Mouse (Mus musculus): Measurements from ENCODE around the gene Lhpp. TPM values are rescaled to one million over a fixed set of nuclear protein-coding genes. Genes with fewer than 3 reads are reported as not detected.

The Lhpp gene
- polyA plus RNA-seq, 1 experiment from 2014 or later, result 24.5 TPM

DNA sequence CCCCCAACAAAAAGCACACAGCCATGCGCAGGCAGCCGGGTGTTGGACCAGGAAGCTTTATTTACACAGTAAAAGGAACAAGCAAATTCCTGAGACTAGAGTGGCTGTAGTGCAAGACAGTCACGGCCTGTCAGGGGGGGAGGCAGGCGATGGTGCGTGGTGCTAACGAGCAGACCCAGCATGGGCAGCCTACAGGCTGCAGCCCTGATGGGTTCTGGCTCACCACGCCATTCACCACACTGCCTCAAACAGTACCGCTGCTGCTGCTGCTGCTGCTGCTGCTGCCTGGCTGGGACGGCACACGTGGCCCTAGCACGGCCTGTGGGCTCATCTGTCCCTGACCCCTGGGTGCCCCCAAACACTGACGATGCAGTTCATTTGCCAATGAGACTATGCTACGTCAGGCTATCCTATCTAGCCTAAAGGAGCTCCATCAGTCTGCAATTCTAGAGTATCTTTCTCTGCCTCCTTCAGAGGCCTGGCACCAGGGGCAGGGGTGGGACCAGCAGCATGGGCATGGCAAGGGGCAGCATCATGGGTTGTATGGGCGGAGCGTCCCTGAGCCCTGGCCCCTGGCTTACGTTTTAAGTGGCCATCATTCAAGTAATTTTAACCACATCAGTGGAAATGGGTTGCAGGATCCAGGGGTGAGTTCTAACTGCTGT is 101.7 kb downstream of the Lhpp start:
- 20% methylated on average over 15 of the region's 16 CpGs for WGBS

GRCm38 (mm10) chr7:132712956-132713355 is 102.5 kb downstream of the Lhpp start:
- Histone ChIP-seq H3K36me3 (ENCODE audit: control insufficient read depth, insufficient read depth, low read length) (peaks cover 9% of the 10 kb centered on the region; the same call in 1 of the 2 replicates), H3K27me3 (ENCODE audit: control insufficient read depth, insufficient read depth, low read length) (no peaks in the 10 kb centered on the region), H3K4me1 (ENCODE audit: control insufficient read depth, insufficient read depth, low read length) (peaks cover 35% of the 10 kb centered on the region), H3K27ac (ENCODE audit: low read depth, low read length) (peak overlapping the region; percentile 86), H3K9me3 (ENCODE audit: control insufficient read depth, low read length) (no peaks in the 10 kb centered on the region), H3K4me2 (replicated peaks; ENCODE audit: low read depth, low read length) (no peak overlapping the region), H3K4me3 (ENCODE audit: low read length) (no peak overlapping the region), H3K9ac (ENCODE audit: low read depth, low read length) (no peak overlapping the region)
- no peak for ATAC-seq (ENCODE audit: low FRiP score, low TSS enrichment)
- WGBS, result 70% methylated on average over 7 of the region's 7 CpGs

More for the DNA sequence above, 101.7 kb downstream of the Lhpp start:
- peaks cover 9% of the 10 kb centered on the region; the same call in 1 of the 2 replicates for H3K36me3 ChIP-seq (ENCODE audit: control insufficient read depth, insufficient read depth, low read length)
- H3K9me3 ChIP-seq (ENCODE audit: control insufficient read depth, low read length), result no peaks in the 10 kb centered on the region
- H3K4me3 ChIP-seq (ENCODE audit: low read length), result no peak overlapping the region
- H3K9ac ChIP-seq (ENCODE audit: low read depth, low read length), result no peak overlapping the region
- peaks cover 35% of the 10 kb centered on the region for H3K4me1 ChIP-seq (ENCODE audit: control insufficient read depth, insufficient read depth, low read length)
- H3K27me3 ChIP-seq (ENCODE audit: control insufficient read depth, insufficient read depth, low read length), result no peaks in the 10 kb centered on the region
- H3K4me2 ChIP-seq (replicated peaks; ENCODE audit: low read depth, low read length), result no peak overlapping the region
- ATAC-seq (ENCODE audit: low FRiP score, low TSS enrichment), result peak; percentile 62
- H3K27ac ChIP-seq (ENCODE audit: low read depth, low read length), result peak overlapping the region; percentile 61

- peak overlapping the region; percentile 86 for H3K27ac ChIP-seq (ENCODE audit: low read depth, low read length)
- peaks cover 9% of the 10 kb centered on the region; the same call in 1 of the 2 replicates for H3K36me3 ChIP-seq (ENCODE audit: control insufficient read depth, insufficient read depth, low read length)
- no peaks in the 10 kb centered on the region for H3K27me3 ChIP-seq (ENCODE audit: control insufficient read depth, insufficient read depth, low read length)
- peaks cover 35% of the 10 kb centered on the region for H3K4me1 ChIP-seq (ENCODE audit: control insufficient read depth, insufficient read depth, low read length)
- WGBS, result 44% methylated on average over 8 of the region's 8 CpGs
- H3K4me2 ChIP-seq (replicated peaks; ENCODE audit: low read depth, low read length), result no peak overlapping the region
- no peak overlapping the region for H3K4me3 ChIP-seq (ENCODE audit: low read length)
- ATAC-seq (ENCODE audit: low FRiP score, low TSS enrichment), result peak; percentile 33; the same call in 1 of the 2 replicates
- H3K9ac ChIP-seq (ENCODE audit: low read depth, low read length), result 0 out of 2 replicates have a peak overlapping the region, but pooled peaks have one; percentile 12
- no peaks in the 10 kb centered on the region for H3K9me3 ChIP-seq (ENCODE audit: control insufficient read depth, low read length)
Measured at GRCm38 (mm10) chr7:132713483-132714126, 103.2 kb downstream of the Lhpp start.

- Histone ChIP-seq H3K4me2 (replicated peaks; ENCODE audit: low read depth, low read length) (no peak overlapping the region), H3K36me3 (ENCODE audit: control insufficient read depth, insufficient read depth, low read length) (peaks cover 9% of the 10 kb centered on the region; the same call in 1 of the 2 replicates), H3K4me1 (ENCODE audit: control insufficient read depth, insufficient read depth, low read length) (peaks cover 35% of the 10 kb centered on the region), H3K4me3 (ENCODE audit: low read length) (no peak overlapping the region), H3K9ac (ENCODE audit: low read depth, low read length) (no peak overlapping the region), H3K27ac (ENCODE audit: low read depth, low read length) (peak overlapping the region; percentile 86), H3K9me3 (ENCODE audit: control insufficient read depth, low read length) (no peaks in the 10 kb centered on the region), H3K27me3 (ENCODE audit: control insufficient read depth, insufficient read depth, low read length) (no peaks in the 10 kb centered on the region)
- peak; percentile 17 for ATAC-seq (ENCODE audit: low FRiP score, low TSS enrichment)
- WGBS, result 32% methylated on average over 6 of the region's 6 CpGs
Measured at GRCm38 (mm10) chr7:132714236-132714923, 103.9 kb downstream of the Lhpp start.

DNA sequence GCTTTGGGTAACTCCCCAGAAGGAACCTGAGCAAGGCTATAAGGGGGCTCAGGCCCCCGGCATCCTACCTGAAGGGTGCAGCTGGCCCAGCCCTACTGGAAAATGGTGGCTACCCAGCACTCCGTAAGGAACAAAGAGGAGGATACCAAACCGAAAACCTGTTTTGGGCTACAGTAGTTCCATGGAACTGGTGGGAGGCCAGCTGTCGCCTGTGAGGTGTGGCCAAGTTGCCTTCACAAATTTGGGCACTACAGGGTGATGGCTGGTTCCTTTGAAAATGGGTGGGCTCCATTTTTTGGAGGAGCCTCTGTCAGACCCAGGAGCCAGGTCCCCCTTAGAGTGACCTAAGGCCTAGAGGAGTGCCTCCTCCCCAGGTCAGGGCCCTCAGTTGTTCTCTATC is 104.8 kb downstream of the Lhpp start:
- Histone ChIP-seq H3K27me3 (ENCODE audit: control insufficient read depth, insufficient read depth, low read length) (no peaks in the 10 kb centered on the region), H3K9me3 (ENCODE audit: control insufficient read depth, low read length) (no peaks in the 10 kb centered on the region), H3K36me3 (ENCODE audit: control insufficient read depth, insufficient read depth, low read length) (peaks cover 9% of the 10 kb centered on the region; the same call in 1 of the 2 replicates), H3K4me3 (ENCODE audit: low read length) (no peak overlapping the region), H3K9ac (ENCODE audit: low read depth, low read length) (no peak overlapping the region), H3K4me2 (replicated peaks; ENCODE audit: low read depth, low read length) (no peak overlapping the region), H3K4me1 (ENCODE audit: control insufficient read depth, insufficient read depth, low read length) (peaks cover 35% of the 10 kb centered on the region), H3K27ac (ENCODE audit: low read depth, low read length) (peak overlapping the region; percentile 86)
- ATAC-seq (ENCODE audit: low FRiP score, low TSS enrichment), result no peak
- WGBS, result 95% methylated on average over 4 of the region's 4 CpGs

DNA sequence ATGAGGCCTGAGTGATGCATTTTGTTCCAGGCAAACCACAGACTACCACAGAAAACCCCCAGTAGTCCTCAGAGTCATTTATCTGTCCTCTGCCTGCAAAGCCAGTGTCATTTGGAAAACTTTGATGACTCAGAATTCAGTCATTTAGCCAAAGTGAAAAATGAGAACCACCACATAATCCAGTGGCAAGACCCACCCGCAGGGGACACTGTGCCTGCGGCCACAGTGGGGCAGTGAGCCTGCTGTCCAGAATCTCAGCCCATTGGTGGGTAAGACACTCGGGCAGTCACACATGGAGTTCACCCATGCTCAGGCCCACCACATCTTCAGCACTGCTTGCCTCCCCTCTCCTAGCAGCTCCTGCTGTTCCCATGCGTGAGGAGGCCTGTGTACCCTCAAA is 109.1 kb downstream of the Lhpp start:
- no peaks in the 10 kb centered on the region for H3K9me3 ChIP-seq (ENCODE audit: control insufficient read depth, low read length)
- no peak overlapping the region for H3K4me3 ChIP-seq (ENCODE audit: low read length)
- peaks cover 3% of the 10 kb centered on the region; the same call in 1 of the 2 replicates for H3K4me1 ChIP-seq (ENCODE audit: control insufficient read depth, insufficient read depth, low read length)
- ATAC-seq (ENCODE audit: low FRiP score, low TSS enrichment), result no peak
- H3K27me3 ChIP-seq (ENCODE audit: control insufficient read depth, insufficient read depth, low read length), result no peaks in the 10 kb centered on the region
- no peak overlapping the region for H3K9ac ChIP-seq (ENCODE audit: low read depth, low read length)
- H3K27ac ChIP-seq (ENCODE audit: low read depth, low read length), result no peak overlapping the region
- peaks cover 9% of the 10 kb centered on the region; the same call in 1 of the 2 replicates for H3K36me3 ChIP-seq (ENCODE audit: control insufficient read depth, insufficient read depth, low read length)
- H3K4me2 ChIP-seq (replicated peaks; ENCODE audit: low read depth, low read length), result no peak overlapping the region
- WGBS, result 88% methylated on average over 4 of the region's 4 CpGs

- Histone ChIP-seq H3K27ac (ENCODE audit: low read depth, low read length) (no peak overlapping the region), H3K4me1 (ENCODE audit: control insufficient read depth, insufficient read depth, low read length) (no peaks in the 10 kb centered on the region), H3K36me3 (ENCODE audit: control insufficient read depth, insufficient read depth, low read length) (peaks cover 2% of the 10 kb centered on the region; the same call in 1 of the 2 replicates), H3K9ac (ENCODE audit: low read depth, low read length) (no peak overlapping the region), H3K9me3 (ENCODE audit: control insufficient read depth, low read length) (no peaks in the 10 kb centered on the region), H3K4me2 (replicated peaks; ENCODE audit: low read depth, low read length) (no peak overlapping the region), H3K27me3 (ENCODE audit: control insufficient read depth, insufficient read depth, low read length) (no peaks in the 10 kb centered on the region), H3K4me3 (ENCODE audit: low read length) (no peak overlapping the region)
- 76% methylated on average over 8 of the region's 8 CpGs for WGBS
- ATAC-seq (ENCODE audit: low FRiP score, low TSS enrichment), result no peak
Measured at GRCm38 (mm10) chr7:132720562-132720961, 110.1 kb downstream of the Lhpp start.

DNA sequence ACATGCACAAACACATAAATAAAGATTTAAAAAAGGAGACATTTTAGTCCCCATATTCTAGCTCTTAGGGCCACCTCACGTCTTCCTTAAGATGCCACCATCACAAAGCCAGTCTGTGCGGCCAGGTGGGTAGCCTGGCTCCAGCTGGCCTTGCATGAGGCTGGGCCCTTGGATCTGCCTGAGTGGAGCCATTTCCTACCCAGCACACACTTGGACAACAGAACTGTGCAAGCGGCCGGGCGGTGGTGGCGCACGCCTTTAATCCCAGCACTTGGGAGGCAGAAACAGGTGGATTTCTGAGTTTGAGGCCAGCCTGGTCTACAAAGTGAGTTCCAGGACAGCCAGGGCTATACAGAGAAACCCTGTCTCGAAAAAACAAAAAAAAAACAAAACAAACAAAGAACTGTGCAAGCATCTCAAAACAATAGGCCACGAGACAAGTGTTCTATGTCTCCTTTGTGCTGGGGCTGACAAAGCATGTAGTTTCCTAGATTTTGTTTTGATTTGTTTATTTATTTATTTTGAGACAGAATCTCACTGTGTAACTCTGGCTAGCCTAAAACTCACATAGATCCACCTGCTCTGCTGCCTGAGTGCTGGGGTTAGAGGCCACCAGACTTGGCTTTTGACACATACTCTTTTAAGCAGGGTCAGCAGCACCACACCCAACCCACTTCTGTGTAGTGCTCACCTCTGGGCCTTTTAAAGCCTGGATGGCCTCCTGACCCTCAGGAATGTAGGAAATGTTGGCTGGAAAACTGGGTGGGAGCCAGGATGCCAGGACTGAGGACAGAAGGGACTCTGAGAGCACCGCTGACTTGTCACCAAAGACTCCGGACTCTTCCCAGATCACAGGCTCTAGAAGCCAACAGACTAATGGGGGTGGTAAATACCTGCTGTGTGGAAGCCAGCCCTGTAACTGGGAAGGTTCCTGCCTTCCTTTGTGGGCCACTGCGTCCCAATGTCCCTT is 112.2 kb downstream of the Lhpp start:
- H3K4me3 ChIP-seq (ENCODE audit: low read length), result no peak overlapping the region
- no peak overlapping the region for H3K4me2 ChIP-seq (replicated peaks; ENCODE audit: low read depth, low read length)
- H3K36me3 ChIP-seq (ENCODE audit: control insufficient read depth, insufficient read depth, low read length), result no peaks in the 10 kb centered on the region
- H3K27me3 ChIP-seq (ENCODE audit: control insufficient read depth, insufficient read depth, low read length), result no peaks in the 10 kb centered on the region
- ATAC-seq (ENCODE audit: low FRiP score, low TSS enrichment), result no peak
- peaks cover 7% of the 10 kb centered on the region; the same call in 1 of the 2 replicates for H3K4me1 ChIP-seq (ENCODE audit: control insufficient read depth, insufficient read depth, low read length)
- no peak overlapping the region for H3K27ac ChIP-seq (ENCODE audit: low read depth, low read length)
- H3K9ac ChIP-seq (ENCODE audit: low read depth, low read length), result no peak overlapping the region
- no peaks in the 10 kb centered on the region for H3K9me3 ChIP-seq (ENCODE audit: control insufficient read depth, low read length)
- WGBS, result 86% methylated on average over 12 of the region's 12 CpGs

Data from kidney, embryonic 14.5 days (tissue).